Mouse (Mus musculus) neural tube, embryonic 11.5 days (tissue): ENCODE results near the gene Gpr182. TPM values are rescaled to one million over a fixed set of nuclear protein-coding genes. Genes with fewer than 3 reads are reported as not detected.

Source experiments
- ATAC-seq: fragments of 200-750 bp; cut with Nextera tagmentation; 2 replicates; pipeline ENCODE4 v1.8.0; 2017; ENCODE audit warnings: moderate number of reproducible peaks, mild to moderate bottlenecking, moderate TSS enrichment, moderate library complexity; ENCODE audit not compliant: insufficient read depth, low FRiP score, low TSS enrichment
- DNase-seq: peaks from one replicate; pipeline ENCODE4 v3.0.0-alpha.2; 2015; ENCODE audit warnings: low spot score
- H3K27ac ChIP-seq: fragments of 300-500 bp; sonication (generic); 2 replicates; pipeline ENCODE4 v1.5.1; 2014; ENCODE audit warnings: low read depth, mild to moderate bottlenecking, low read length
- H3K27me3 ChIP-seq: fragments of 300-500 bp; sonication (generic); 2 replicates; pipeline ENCODE4 v1.6.1; 2014; ENCODE audit warnings: mild to moderate bottlenecking, low read length, mixed read lengths; ENCODE audit not compliant: control insufficient read depth, insufficient read depth
- H3K36me3 ChIP-seq: fragments of 300-500 bp; sonication (generic); 2 replicates; pipeline ENCODE4 v1.6.1; 2014; ENCODE audit warnings: mild to moderate bottlenecking, low read length, moderate library complexity, mixed read lengths; ENCODE audit not compliant: control insufficient read depth, insufficient read depth
- H3K4me1 ChIP-seq: fragments of 300-500 bp; sonication (generic); 2 replicates; pipeline ENCODE4 v1.6.1; 2014; ENCODE audit warnings: low read length, mixed read lengths; ENCODE audit not compliant: control insufficient read depth, insufficient read depth
- H3K4me2 ChIP-seq: fragments of 300-500 bp; sonication (generic); 2 replicates; pipeline ENCODE4 v1.6.1; 2014; ENCODE audit warnings: low read depth, mild to moderate bottlenecking, moderate library complexity
- H3K4me3 ChIP-seq: fragments of 300-500 bp; sonication (generic); 2 replicates; pipeline ENCODE4 v1.5.1; 2014; ENCODE audit warnings: low read depth, low read length
- H3K9ac ChIP-seq: fragments of 300-500 bp; sonication (generic); 2 replicates; pipeline ENCODE4 v1.6.1; 2014; ENCODE audit warnings: mild to moderate bottlenecking, low read length
- H3K9me3 ChIP-seq: fragments of 300-500 bp; sonication (generic); 2 replicates; pipeline ENCODE4 v1.6.1; 2016; ENCODE audit warnings: low read length; ENCODE audit not compliant: control insufficient read depth
- WGBS: fragments of 180-500 bp; shearing (Covaris S2); extraction: QIAGEN DNeasy Blood & Tissue Kit; methylation state at CpG from one replicate; pipeline ENCODE4 v1.1.7; 2014; 5-methylcytosine and 5-hydroxymethylcytosine counted together
- polyA plus RNA-seq: library from polyadenylated mRNA; unstranded; fragments of >200 nt; fragmentation: Nextera tagmentation; extraction: Ambion mirVana; gene quantifications from 2 replicates; pipeline ENCODE4 v1.2.1, GENCODE M21; 2014

The Gpr182 gene
- polyA plus RNA-seq, 1 experiment from 2014 or later: 0.29 TPM

DNA sequence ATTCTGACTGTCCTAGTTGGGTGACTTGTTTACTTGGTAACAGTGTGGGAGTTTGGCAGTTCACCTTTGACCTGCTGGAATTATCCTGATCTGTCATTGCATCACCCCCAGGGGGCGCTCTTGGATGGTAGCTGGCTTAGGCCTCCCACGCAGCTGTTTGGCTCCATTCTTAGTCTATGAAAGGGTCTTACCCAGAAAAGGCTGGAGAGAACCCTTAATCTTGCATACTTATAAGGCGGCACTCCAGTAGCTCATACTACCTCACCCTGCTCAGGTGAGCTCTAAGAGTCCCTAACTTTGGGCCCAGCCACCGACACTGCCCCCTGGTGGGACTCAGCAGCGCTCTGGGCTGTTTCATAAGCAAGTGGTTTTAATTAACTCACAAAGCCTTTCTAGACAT, 6.9 kb downstream of the Gpr182 start:
- no peaks in the 10 kb centered on the region for H3K9me3 ChIP-seq
- DNase-seq: peak; percentile 43
- ATAC-seq: no peak
- H3K36me3 ChIP-seq: peaks cover 28% of the 10 kb centered on the region
- WGBS: 70% methylated on average over 5 of the region's 5 CpGs
- H3K4me3 ChIP-seq: no peak overlapping the region
- H3K27ac ChIP-seq: no peak overlapping the region
- no peaks in the 10 kb centered on the region for H3K27me3 ChIP-seq
- no peak overlapping the region for H3K4me2 ChIP-seq
- H3K9ac ChIP-seq: no peak overlapping the region
- H3K4me1 ChIP-seq: peaks cover 16% of the 10 kb centered on the region

DNA sequence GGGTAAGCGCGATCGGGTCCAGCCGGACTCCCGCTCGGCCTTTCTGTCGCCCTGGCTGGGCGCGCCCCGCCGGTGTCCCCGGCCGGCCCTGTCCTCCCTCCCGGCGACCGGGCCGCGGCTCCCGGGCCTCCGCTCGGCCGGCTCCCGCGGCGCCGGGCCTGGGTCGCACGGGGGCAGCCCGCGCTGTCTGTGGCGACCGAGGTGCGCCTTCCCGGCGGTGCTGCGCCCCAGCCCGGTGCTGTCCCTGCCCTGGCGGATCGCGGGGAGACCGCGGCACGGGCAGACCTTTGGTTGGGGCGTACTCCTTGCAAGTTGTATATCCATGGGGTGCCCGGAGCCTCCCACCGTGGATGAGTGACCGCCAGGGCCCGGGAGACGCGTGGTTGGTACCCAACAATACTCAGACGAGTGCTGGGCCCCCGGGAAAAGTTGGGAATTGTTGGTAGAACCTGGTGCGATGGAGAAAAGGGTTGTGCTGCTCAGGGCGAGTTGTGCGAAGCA, 11.8 kb downstream of the Gpr182 start:
- WGBS: under 1% methylated on average over 31 of the region's 55 CpGs
- ATAC-seq: peak; percentile 45; the same call in 1 of the 2 replicates
- peak; percentile 60 for DNase-seq

DNA sequence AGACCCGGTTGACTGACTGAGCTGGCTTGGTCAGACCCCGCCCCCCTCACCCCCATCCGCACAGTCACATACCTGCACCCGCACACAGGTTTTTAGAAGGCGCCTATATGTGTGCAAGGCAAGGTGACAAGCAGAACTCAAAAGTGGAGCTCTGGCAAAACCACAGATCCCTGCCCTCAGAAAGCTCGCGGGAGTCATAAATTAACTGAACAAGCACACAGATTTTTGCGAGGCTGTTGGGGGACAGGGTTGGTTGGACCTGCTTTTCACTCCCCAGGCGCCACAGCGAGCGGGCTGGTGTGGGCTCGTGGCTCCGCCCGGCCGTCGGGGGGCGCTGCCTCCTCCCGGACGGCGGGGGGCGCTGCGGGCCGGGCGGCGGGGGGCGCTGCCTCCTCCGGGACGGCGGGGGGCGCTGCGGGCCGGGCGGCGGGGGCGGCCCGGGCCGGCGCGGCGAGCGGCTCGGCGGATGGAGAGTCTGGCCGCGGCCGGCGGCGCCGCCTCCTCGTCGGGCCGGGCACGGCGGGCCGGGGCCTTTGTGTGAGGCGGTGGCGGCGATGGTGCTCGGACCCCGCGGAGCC, 12.4 kb downstream of the Gpr182 start, which contains the start of gene Zbtb39:
Gene Zbtb39, plus strand, starts transcription at position 456 of the 578 bp plus-strand sequence.
- Histone ChIP-seq H3K4me3 (peak within 1 kb of the TSS; percentile 99), H3K27ac (peak within 1 kb of the TSS; percentile 56), H3K4me1 (peaks cover 6% of the 10 kb centered on the region; the same call in 1 of the 2 replicates), H3K9me3 (no peaks in the 10 kb centered on the region), H3K4me2 (peak within 1 kb of the TSS; percentile 53), H3K36me3 (peaks cover 21% of the 10 kb centered on the region), H3K27me3 (no peaks in the 10 kb centered on the region), H3K9ac (peak within 1 kb of the TSS; percentile 98)
- DNase-seq: peak; percentile 87
- 4% methylated on average over 26 of the region's 61 CpGs for WGBS
- ATAC-seq: peak; percentile 82

More for the DNA sequence above, 11.8 kb downstream of the Gpr182 start:
- Histone ChIP-seq H3K27ac (peak overlapping the region; percentile 56), H3K27me3 (no peaks in the 10 kb centered on the region), H3K36me3 (peaks cover 26% of the 10 kb centered on the region), H3K9ac (peak overlapping the region; percentile 98), H3K4me2 (peak overlapping the region; percentile 53), H3K4me1 (peaks cover 6% of the 10 kb centered on the region; the same call in 1 of the 2 replicates), H3K4me3 (peak overlapping the region; percentile 99), H3K9me3 (no peaks in the 10 kb centered on the region)

DNA sequence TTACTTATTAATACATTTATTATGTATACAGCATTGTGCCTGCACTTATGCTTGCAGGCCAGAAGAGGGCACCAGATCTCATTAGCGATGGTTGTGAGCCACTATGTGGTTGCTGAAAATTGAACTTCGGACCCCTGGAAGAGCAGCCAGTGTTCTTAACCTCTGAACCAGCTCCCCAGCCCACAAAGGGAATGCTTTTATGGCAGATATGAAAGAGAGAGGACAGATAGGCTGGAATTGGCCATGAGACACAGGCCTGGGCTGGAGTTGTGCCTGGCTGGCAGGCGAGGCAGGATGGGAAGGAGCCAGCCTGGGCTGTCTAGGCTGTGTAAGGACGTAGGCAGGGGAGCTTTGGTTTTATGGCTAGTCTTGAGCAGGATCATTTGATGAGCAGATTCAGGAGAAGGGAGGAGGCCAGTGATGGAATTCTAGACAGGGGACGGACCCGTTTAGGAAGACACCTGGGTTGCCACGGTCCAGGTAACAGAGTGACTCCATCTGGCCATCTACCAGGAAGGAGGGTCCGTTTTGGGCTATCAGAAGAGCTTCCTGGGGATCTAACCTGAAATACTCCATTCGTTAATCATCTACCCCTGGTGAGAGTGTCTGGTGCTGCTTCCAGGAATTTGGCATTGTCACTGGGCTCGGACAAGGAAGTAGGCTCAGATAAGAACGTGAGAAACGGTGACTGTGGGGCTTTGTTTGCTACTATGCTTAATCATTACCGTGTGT, 13.2 kb downstream of the Gpr182 start:
- Histone ChIP-seq H3K4me3 (no peak overlapping the region), H3K36me3 (peaks cover 13% of the 10 kb centered on the region), H3K4me1 (peaks cover 6% of the 10 kb centered on the region; the same call in 1 of the 2 replicates), H3K9me3 (no peaks in the 10 kb centered on the region), H3K27ac (no peak overlapping the region), H3K9ac (no peak overlapping the region), H3K27me3 (no peaks in the 10 kb centered on the region), H3K4me2 (no peak overlapping the region)
- ATAC-seq (no peak), DNase-seq (peak; percentile 33)
- WGBS: 56% methylated on average over 13 of the region's 13 CpGs

DNA sequence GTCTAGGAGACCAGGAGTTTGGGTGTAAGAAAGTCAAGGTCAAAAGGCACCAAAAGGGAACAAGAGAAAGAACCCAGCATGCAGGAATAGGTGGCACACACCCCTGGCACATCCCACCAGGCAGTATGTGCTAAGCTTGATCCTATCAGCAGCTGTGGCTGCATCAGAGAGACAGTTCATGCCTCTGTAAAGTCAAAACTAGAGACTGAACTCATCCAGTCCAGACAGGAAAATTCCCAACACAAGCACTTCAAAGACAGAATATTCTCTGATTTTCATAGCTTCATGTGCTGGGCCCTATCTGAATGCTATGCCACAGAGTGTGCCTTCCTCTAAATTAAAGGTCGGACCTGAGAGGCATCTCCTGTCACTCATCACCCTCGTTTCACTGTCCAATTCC, 14.0 kb downstream of the Gpr182 start:
- no peak for ATAC-seq
- WGBS: 31% methylated on average over 2 of the region's 2 CpGs
- H3K9me3 ChIP-seq: no peaks in the 10 kb centered on the region

DNA sequence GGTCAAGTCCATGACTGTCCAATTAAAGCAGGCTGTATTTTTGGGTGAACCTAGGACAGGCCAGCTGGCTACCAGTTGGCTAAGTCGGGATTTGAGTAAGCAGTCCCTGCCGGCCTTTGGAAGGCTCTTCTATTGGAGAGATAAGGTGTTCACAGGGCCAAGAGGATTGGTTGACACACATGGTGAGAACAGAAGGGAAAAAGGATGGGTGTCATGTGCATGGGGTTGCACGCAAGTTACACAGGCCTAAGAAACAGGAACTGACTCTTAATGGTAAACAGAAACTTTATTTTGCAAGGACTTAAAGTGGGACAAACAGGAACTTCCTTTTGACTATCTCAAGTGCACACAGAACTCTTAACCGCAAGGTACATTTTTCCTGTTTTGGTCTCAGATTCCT, 14.6 kb downstream of the Gpr182 start:
- ATAC-seq (no peak), DNase-seq (no peak)
- H3K27ac ChIP-seq: no peak overlapping the region
- H3K4me1 ChIP-seq: peaks cover 6% of the 10 kb centered on the region; the same call in 1 of the 2 replicates
- H3K36me3 ChIP-seq: peaks cover 4% of the 10 kb centered on the region
- no peak overlapping the region for H3K9ac ChIP-seq
- WGBS: 73% methylated on average over 4 of the region's 4 CpGs
- H3K4me3 ChIP-seq: no peak overlapping the region
- H3K27me3 ChIP-seq: no peaks in the 10 kb centered on the region
- H3K9me3 ChIP-seq: no peaks in the 10 kb centered on the region
- H3K4me2 ChIP-seq: no peak overlapping the region

More for the DNA sequence above, 14.0 kb downstream of the Gpr182 start:
- no peak for DNase-seq
- H3K27me3 ChIP-seq: no peaks in the 10 kb centered on the region
- no peak overlapping the region for H3K9ac ChIP-seq
- H3K4me3 ChIP-seq: no peak overlapping the region
- no peak overlapping the region for H3K27ac ChIP-seq
- H3K4me1 ChIP-seq: peaks cover 6% of the 10 kb centered on the region; the same call in 1 of the 2 replicates
- H3K4me2 ChIP-seq: no peak overlapping the region
- H3K36me3 ChIP-seq: peaks cover 8% of the 10 kb centered on the region

DNA sequence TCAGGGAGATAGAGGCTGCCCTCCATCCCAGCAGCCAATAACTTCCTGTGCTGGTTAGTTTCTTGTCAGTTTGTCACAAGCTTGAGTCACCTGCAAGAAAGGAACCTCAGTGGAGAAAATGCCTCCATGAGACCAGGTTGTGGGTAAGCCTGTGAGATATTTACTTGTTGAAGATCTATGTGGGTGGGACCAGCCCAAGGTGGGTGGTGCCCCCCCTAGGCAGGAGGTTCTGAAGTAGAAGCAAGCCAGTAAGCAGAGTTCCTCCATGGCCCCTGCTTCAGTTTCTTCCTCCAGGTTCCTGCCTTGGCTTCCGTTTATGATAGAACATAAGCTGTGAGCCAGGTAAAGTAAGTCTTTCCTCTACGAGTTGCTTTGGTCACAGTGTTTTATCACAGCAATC, 15.3 kb downstream of the Gpr182 start:
- Histone ChIP-seq H3K9me3 (no peaks in the 10 kb centered on the region), H3K27ac (no peak overlapping the region), H3K9ac (no peak overlapping the region), H3K4me3 (no peak overlapping the region), H3K4me1 (peaks cover 6% of the 10 kb centered on the region; the same call in 1 of the 2 replicates), H3K36me3 (no peaks in the 10 kb centered on the region), H3K4me2 (no peak overlapping the region), H3K27me3 (no peaks in the 10 kb centered on the region)
- WGBS: 76% methylated on average over 2 of the region's 2 CpGs
- DNase-seq (no peak), ATAC-seq (no peak)

DNA sequence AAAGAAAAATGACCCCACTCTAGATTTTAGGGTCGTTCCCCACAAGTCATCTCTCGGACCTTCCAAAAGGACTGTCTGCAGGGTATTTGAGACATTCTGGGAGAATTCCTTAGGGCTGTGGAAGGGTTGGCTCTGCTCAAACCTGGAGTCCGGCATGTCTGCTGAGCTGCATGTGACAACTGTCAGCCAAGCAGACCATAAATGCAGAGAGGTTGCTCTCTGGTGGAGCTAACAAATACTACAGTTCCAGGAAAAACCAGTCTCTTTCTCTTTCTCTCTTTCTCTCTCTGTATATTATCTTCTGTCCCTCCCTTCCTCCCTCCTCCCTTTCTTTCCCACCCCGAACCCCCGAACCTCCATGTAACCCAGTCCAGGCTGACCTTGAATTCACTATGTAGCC, 17.1 kb downstream of the Gpr182 start:
- DNase-seq (no peak), ATAC-seq (no peak)
- H3K9me3 ChIP-seq: no peaks in the 10 kb centered on the region
- 58% methylated on average over 5 of the region's 5 CpGs for WGBS
- no peaks in the 10 kb centered on the region for H3K4me1 ChIP-seq
- H3K27ac ChIP-seq: no peak overlapping the region
- no peak overlapping the region for H3K9ac ChIP-seq
- no peaks in the 10 kb centered on the region for H3K27me3 ChIP-seq
- no peak overlapping the region for H3K4me2 ChIP-seq
- no peak overlapping the region for H3K4me3 ChIP-seq
- H3K36me3 ChIP-seq: no peaks in the 10 kb centered on the region
